12 mouse cellular contexts compared by ENCODE assay signal in genomic region chr4:131138891-131139290, GRCm38 (mm10).
"Had no signal": no experiment of that assay in that cellular context is flagged by ENCODE, and none has a peak within 500 bp of the region (broad histone marks: within the 10 kb centered on the region; RNA-seq: fewer than 3 reads in every experiment).

No protein-coding gene starts in this region.

- ATAC-seq: midbrain, embryonic 16.5 days had no signal

- DNase-seq: lung, adult 18-20 months; lung, embryonic 14.5 days; lung, postnatal 10 days; lung, postnatal 4 days; midbrain, embryonic 14.5 days; retina, postnatal 1 day; right cerebral cortex, adult 18-20 months; right cerebral cortex, postnatal 14 days; thymus, adult 18-20 months; thymus, postnatal 14 days; thymus, postnatal 36 days had no signal
